ENCODE assay signal across 12 mouse cellular contexts in genomic region chr1:171610026-171610425, GRCm38 (mm10). TPM values are rescaled to one million over a fixed set of nuclear protein-coding genes. Genes with fewer than 3 reads are reported as not detected.
DNase-seq lines count a peak whose midpoint lies in the region; TF ChIP-seq lines count a peak whose summit lies in the region.
"Had no signal": no experiment of that assay in that cellular context is flagged by ENCODE, and none has a peak within 500 bp of the region (broad histone marks: within the 10 kb centered on the region; RNA-seq: fewer than 3 reads in every experiment).

No protein-coding gene starts in this region.

- no peak for DNase-seq in kidney, adult 2 months
- no peak for DNase-seq in kidney, adult 9 months
- DNase-seq in ES-CJ7 (ENCODE audit: low read depth, low spot score) (peak; percentile 67), MN1 (ENCODE audit: low spot score) (no peak)
- peak; percentile 46 for DNase-seq in c-Kit-positive CD71-positive TER-119-negative erythroid progenitor cells, embryonic 14.5 days (ENCODE audit: low read depth)
- DNase-seq in natural killer cell, adult 2 months (ENCODE audit: low spot score in 2 of 2), result peak; percentile 59 to 66
- no peak for DNase-seq in urinary bladder, adult 2 months (ENCODE audit: low spot score)
- no peak for DNase-seq in heart, postnatal 4 days
- DNase-seq: adrenal gland, postnatal 10 days had no signal

- H3K4me1 ChIP-seq in kidney, adult 2 months (ENCODE audit: control insufficient read depth, insufficient read depth, low read length), result no peaks in the 10 kb centered on the region

- H3K4me3 ChIP-seq in kidney, adult 2 months (ENCODE audit: insufficient read depth, low read depth, low read length), result no peak overlapping the region
- H3K4me3 ChIP-seq: erythroblast, embryonic 14.5 days had no signal

- H3K36me3 ChIP-seq in kidney, adult 2 months (ENCODE audit: control insufficient read depth, insufficient read depth, low read length), result no peaks in the 10 kb centered on the region

- no peak for TF ChIP-seq POLR2A in kidney, adult 2 months (IDR thresholded peaks at IDR 0.05; ENCODE audit: low read depth, low read length)

- 93% methylated on average over 2 of the region's 2 CpGs for WGBS in kidney, adult 2 months

- 0 out of 2 replicates have a peak, but pooled peaks have one; percentile 17 for TF ChIP-seq CTCF in kidney, adult 2 months (conservative IDR thresholded peaks at IDR 0.05; ENCODE audit: insufficient read depth, insufficient read length, low read depth, low read length)

- no peaks in the 10 kb centered on the region for H3K27me3 ChIP-seq in kidney, adult 2 months (replicated peaks; ENCODE audit: control insufficient read depth, insufficient read depth, low read length)

- H3K27ac ChIP-seq in kidney, adult 2 months (ENCODE audit: insufficient read depth, low read depth, low read length), result no peak overlapping the region

RNA-seq across cellular contexts. Expression of gene Ly9, which starts 2.8 kb away (rescaled TPM):
- 0.54 and 2.2 TPM in 2 replicates for polyA plus RNA-seq in kidney, adult 2 months (2012; rRNA removed)
- 1.6 and 2.0 TPM in 2 replicates for polyA plus RNA-seq in urinary bladder, adult 2 months (2012; rRNA removed)
- under 1 TPM; 0.25 to 0.33 TPM for total RNA-seq in heart, postnatal 4 days (2021)
- polyA plus RNA-seq: midbrain, embryonic 14.5 days had no signal

RNA-seq across cellular contexts. Expression of gene Slamf7, which starts 42.8 kb away (rescaled TPM):
- 1.1 and 1.5 TPM in 2 replicates for polyA plus RNA-seq in kidney, adult 2 months (2012; rRNA removed)
- polyA plus RNA-seq in urinary bladder, adult 2 months (2012; rRNA removed), result 2.7 and 3.8 TPM in 2 replicates
- total RNA-seq in heart, postnatal 4 days (2021), result not detected
- total RNA-seq: layer of hippocampus, postnatal 25 days had no signal
- polyA plus RNA-seq: erythroblast, embryonic 14.5 days had no signal

RNA-seq across cellular contexts. Expression of gene Cd244a, which starts 51.0 kb away (rescaled TPM):
- 0.11 and 0.53 TPM in 2 replicates for polyA plus RNA-seq in kidney, adult 2 months (2012; rRNA removed)
- 0.73 and 0.75 TPM in 2 replicates for polyA plus RNA-seq in urinary bladder, adult 2 months (2012; rRNA removed)
- total RNA-seq in heart, postnatal 4 days (2021), result under 1 TPM; 0.07 to 0.16 TPM
- total RNA-seq: layer of hippocampus, postnatal 25 days had no signal
- polyA plus RNA-seq: erythroblast, embryonic 14.5 days had no signal

Comparison
In these comparisons a context has a peak if more than half of its experiments do, and no peak if none do; other contexts are left out.
1. DNase-seq: peak in ES-CJ7 (single experiment), c-Kit-positive CD71-positive TER-119-negative erythroid progenitor cells, embryonic 14.5 days (single experiment) and natural killer cell, adult 2 months (2 of 2); none in kidney, adult 2 months (single experiment), kidney, adult 9 months (single experiment), urinary bladder, adult 2 months (single experiment), MN1 (single experiment) and heart, postnatal 4 days (single experiment).